Mouse (Mus musculus): ENCODE measurements around the gene Ankrd34b. TPM values are rescaled to one million over a fixed set of nuclear protein-coding genes. Genes with fewer than 3 reads are reported as not detected.

The Ankrd34b gene
- polyA plus RNA-seq, 1 experiment from 2014 or later = 0.07 TPM

- Histone ChIP-seq H3K4me2 (replicated peaks; ENCODE audit: low read depth, low read length) (peak overlapping the region; percentile 60), H3K9ac (ENCODE audit: low read depth, low read length) (no peak overlapping the region), H3K27me3 (ENCODE audit: control insufficient read depth, insufficient read depth, low read length) (no peaks in the 10 kb centered on the region), H3K4me3 (ENCODE audit: low read length) (peak overlapping the region; percentile 35), H3K27ac (ENCODE audit: low read depth, low read length) (no peak overlapping the region), H3K4me1 (ENCODE audit: control insufficient read depth, insufficient read depth, low read length) (0 out of 2 replicates have a peak, but pooled peaks cover 2% of the 10 kb centered on the region), H3K36me3 (ENCODE audit: control insufficient read depth, insufficient read depth, low read length) (no peaks in the 10 kb centered on the region; the same call in 1 of the 2 replicates), H3K9me3 (ENCODE audit: control insufficient read depth, low read length) (no peaks in the 10 kb centered on the region)
- peak; percentile 56 for ATAC-seq (ENCODE audit: low FRiP score, low TSS enrichment)
- 11% methylated on average over 3 of the region's 3 CpGs for WGBS
Observed at GRCm38 (mm10) chr13:92483348-92483747, 57.7 kb downstream of the Ankrd34b start.

DNA sequence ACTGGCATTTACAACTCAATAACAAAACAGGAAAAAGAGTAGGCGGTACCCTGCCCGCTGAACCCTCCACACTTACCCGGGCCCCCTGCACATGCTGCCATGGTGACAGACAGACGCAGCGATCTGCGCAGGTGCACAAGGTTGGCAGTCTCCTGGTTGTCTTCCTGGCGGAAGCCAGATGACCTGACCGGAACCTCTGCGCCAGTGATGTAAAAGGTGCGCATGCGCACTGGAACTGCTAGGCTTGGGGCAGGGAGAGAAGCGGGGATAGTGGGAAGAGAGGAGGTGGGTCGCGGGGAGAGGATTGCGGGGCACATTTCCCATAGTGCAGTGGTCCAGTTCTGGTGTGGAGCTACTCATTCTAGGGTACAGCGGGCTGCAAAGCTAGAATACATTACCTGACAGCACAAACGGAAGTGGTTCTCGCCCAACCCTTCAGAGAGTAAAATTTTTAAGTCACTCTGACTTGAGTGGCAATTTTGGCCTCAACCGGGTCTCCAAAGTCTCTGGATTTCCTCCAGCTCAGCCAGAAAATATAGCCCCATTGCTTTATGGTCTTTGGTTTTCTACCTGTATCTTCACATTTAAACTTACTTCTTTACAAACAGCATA lies 58.3 kb downstream of the Ankrd34b start, which contains the start of gene Fam151b:
TSS of gene Fam151b (minus strand) at position 164 of the 612 bp plus-strand sequence.
- Histone ChIP-seq H3K9me3 (ENCODE audit: control insufficient read depth, low read length) (no peaks in the 10 kb centered on the region), H3K27me3 (ENCODE audit: control insufficient read depth, insufficient read depth, low read length) (no peaks in the 10 kb centered on the region), H3K4me3 (ENCODE audit: low read length) (peak within 1 kb of the TSS; percentile 35), H3K4me1 (ENCODE audit: control insufficient read depth, insufficient read depth, low read length) (0 out of 2 replicates have a peak, but pooled peaks cover 2% of the 10 kb centered on the region), H3K4me2 (replicated peaks; ENCODE audit: low read depth, low read length) (peak within 1 kb of the TSS; percentile 60), H3K36me3 (ENCODE audit: control insufficient read depth, insufficient read depth, low read length) (no peaks in the 10 kb centered on the region; the same call in 1 of the 2 replicates), H3K9ac (ENCODE audit: low read depth, low read length) (0 out of 2 replicates have a peak within 1 kb of the TSS, but pooled peaks have one; percentile 35), H3K27ac (ENCODE audit: low read depth, low read length) (0 out of 2 replicates have a peak within 1 kb of the TSS, but pooled peaks have one; percentile 55)
- 6% methylated on average over 19 of the region's 19 CpGs for WGBS
- peak; percentile 100 for ATAC-seq (ENCODE audit: low FRiP score, low TSS enrichment)

DNA sequence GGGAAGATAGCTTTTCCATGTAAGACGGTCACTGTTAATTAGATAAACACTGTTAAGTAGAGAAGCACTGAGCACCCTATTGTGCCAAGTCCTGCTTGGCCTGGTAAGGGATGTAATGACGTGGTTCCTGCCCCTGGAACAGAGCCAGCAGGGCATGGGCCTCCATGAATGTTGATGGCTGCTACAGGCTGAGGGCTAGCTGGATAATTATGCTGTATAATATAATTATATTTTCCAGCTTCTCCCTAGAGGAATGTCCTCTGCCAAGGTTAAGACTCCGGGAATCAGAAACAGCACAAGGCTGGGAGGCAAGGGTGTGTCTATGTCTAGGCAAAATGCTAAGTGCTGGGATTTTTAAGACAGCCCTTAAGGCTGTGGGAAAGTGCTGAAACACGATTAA lies 65.1 kb downstream of the Ankrd34b start:
- Histone ChIP-seq H3K9me3 (ENCODE audit: control insufficient read depth, low read length) (no peaks in the 10 kb centered on the region), H3K27ac (ENCODE audit: low read depth, low read length) (no peak overlapping the region), H3K4me1 (ENCODE audit: control insufficient read depth, insufficient read depth, low read length) (no peaks in the 10 kb centered on the region), H3K36me3 (ENCODE audit: control insufficient read depth, insufficient read depth, low read length) (peaks cover 11% of the 10 kb centered on the region), H3K27me3 (ENCODE audit: control insufficient read depth, insufficient read depth, low read length) (no peaks in the 10 kb centered on the region), H3K9ac (ENCODE audit: low read depth, low read length) (no peak overlapping the region), H3K4me2 (replicated peaks; ENCODE audit: low read depth, low read length) (no peak overlapping the region), H3K4me3 (ENCODE audit: low read length) (no peak overlapping the region)
- WGBS = 85% methylated on average over 4 of the region's 4 CpGs
- ATAC-seq (ENCODE audit: low FRiP score, low TSS enrichment) = no peak

Other genes with a start within 250 kb of the Ankrd34b start
- 1.4 and 2.1 TPM in 2 replicates for gene Gm20379, start 119.9 kb upstream of the Ankrd34b start, polyA plus RNA-seq (2014; fragmentation: Nextera tagmentation; extraction: Ambion mirVana)
- 24.6 and 26.0 TPM in 2 replicates for gene Dhfr, start 71.2 kb upstream of the Ankrd34b start, polyA plus RNA-seq (2014; fragmentation: Nextera tagmentation; extraction: Ambion mirVana)
- 31.8 and 42.3 TPM in 2 replicates for gene Msh3, start 70.9 kb upstream of the Ankrd34b start, polyA plus RNA-seq (2014; fragmentation: Nextera tagmentation; extraction: Ambion mirVana)
- gene Fam151b, start 58.1 kb downstream of the Ankrd34b start, polyA plus RNA-seq (2014; fragmentation: Nextera tagmentation; extraction: Ambion mirVana) = 0.18 TPM in 1 of 2 replicates, not detected in the other
- gene Zfyve16, start 105.0 kb downstream of the Ankrd34b start, polyA plus RNA-seq (2014; fragmentation: Nextera tagmentation; extraction: Ambion mirVana) = 8.7 and 14.7 TPM in 2 replicates
- not detected in 2 replicates for gene Spz1, start 150.3 kb downstream of the Ankrd34b start, polyA plus RNA-seq (2014; fragmentation: Nextera tagmentation; extraction: Ambion mirVana)
- gene Serinc5, start 185.2 kb downstream of the Ankrd34b start, polyA plus RNA-seq (2014; fragmentation: Nextera tagmentation; extraction: Ambion mirVana) = 7.4 and 18.0 TPM in 2 replicates

Data from kidney, embryonic 14.5 days (tissue).